Mouse (Mus musculus) testis, adult 2 months (tissue): ENCODE results near the gene Vps8.

Experiments used
- CTCF ChIP-seq: fragments of 200-500 bp; IDR thresholded peaks from 2 replicates; pipeline ENCODE4 v1.5.1; 2012; ENCODE audit warnings: low read depth, mild to moderate bottlenecking, inconsistent platforms, low read length, moderate library complexity; ENCODE audit not compliant: control insufficient read depth, insufficient read depth, insufficient replicate concordance
- POLR2A ChIP-seq: fragments of 200-500 bp; IDR thresholded peaks from 2 replicates; pipeline ENCODE4 v1.6.1; 2012; ENCODE audit warnings: low read depth, mild to moderate bottlenecking, inconsistent platforms, low read length, moderate library complexity; ENCODE audit not compliant: control insufficient read depth

DNA sequence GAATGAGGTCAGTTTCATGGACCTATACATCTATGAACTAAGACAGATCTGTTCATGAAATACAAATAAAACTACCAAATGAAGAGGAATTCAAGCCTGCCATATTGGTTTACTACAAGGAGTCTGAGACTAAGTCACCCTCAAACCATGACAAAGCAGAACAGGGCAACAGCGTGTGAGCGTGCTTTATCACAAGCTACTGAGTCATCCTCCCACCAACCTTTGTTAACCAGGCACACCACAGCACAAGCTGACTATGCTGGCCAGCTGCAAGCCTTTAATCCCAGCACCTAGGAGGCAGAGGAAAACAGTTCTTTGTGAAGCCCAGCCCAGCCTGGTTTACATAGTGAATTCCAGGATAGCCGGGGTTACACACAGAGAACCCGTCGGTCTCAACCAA lies 4.9 kb upstream of the Vps8 start:
- TF ChIP-seq CTCF (no peak), POLR2A (no peak)
